Mouse (Mus musculus) liver, postnatal 0 days (tissue): ENCODE measurements at regions not wholly inside any gene's neighbourhood (a gene's known extent, or its start where the extent isn't known, plus 50 kb on each side); places are given as distances from the start of the nearest gene placed in this dataset.

ENCODE experiments used
- CTCF ChIP-seq: sonication (generic); IDR thresholded peaks from 2 replicates; pipeline ENCODE4 v1.5.1; 2016; ENCODE audit warnings: antibody characterized with exemption, low read depth
- EP300 ChIP-seq: IDR thresholded peaks from 2 replicates; pipeline ENCODE4 v1.6.1; 2016; ENCODE audit warnings: antibody characterized with exemption, low read depth, mild to moderate bottlenecking

DNA sequence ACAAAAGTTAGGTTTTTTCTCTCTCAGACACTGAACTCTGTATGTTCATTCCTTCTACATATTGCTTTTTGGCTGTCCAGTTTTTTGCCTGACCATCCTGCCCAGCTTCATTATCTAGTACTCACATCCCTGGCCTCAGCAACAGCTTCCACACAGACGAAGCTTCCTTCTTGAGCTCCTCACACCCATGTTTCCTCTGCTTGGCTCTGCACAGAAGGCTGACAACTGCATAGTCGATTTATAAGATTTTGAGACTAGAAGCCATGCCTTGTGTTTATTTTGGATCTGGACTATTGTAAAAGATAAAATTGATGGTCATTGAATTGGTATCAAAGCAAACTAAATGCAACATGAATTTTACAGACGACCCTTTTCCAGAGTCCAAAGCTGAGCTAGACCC, 420.0 kb upstream of the Klf4 start:
- TF ChIP-seq CTCF (no peak), EP300 (no peak)
